Mouse (Mus musculus): ENCODE data around the gene F2rl2. TPM values are rescaled to one million over a fixed set of nuclear protein-coding genes. Genes with fewer than 3 reads are reported as not detected.

F2rl2 gene
- total RNA-seq (2014; rRNA removed) (0.10 and 1.1 TPM in 2 replicates), polyA plus RNA-seq (2015; fragmentation: Nextera tagmentation; extraction: Ambion mirVana) (0.38 and 0.39 TPM in 2 replicates)

GRCm38 (mm10) chr13:95696654-95697163 is at the start of gene F2rl2:
Gene F2rl2 (plus strand): TSS chr13:95696853.
- Histone ChIP-seq H3K27ac (ENCODE audit: low read depth, low read length) (no peak within 1 kb of the TSS), H3K4me3 (ENCODE audit: low read depth, low read length) (no peak within 1 kb of the TSS), H3K27me3 (ENCODE audit: insufficient read depth, low read length) (no peaks in the 10 kb centered on the region), H3K9me3 (ENCODE audit: low read length) (no peaks in the 10 kb centered on the region), H3K4me1 (ENCODE audit: insufficient read depth) (no peaks in the 10 kb centered on the region), H3K36me3 (ENCODE audit: insufficient read depth) (no peaks in the 10 kb centered on the region), H3K9ac (no peak within 1 kb of the TSS), H3K4me2 (ENCODE audit: low read depth) (no peak within 1 kb of the TSS)
- WGBS: 37% methylated on average over 4 of the region's 4 CpGs
- ATAC-seq (peak; percentile 66), DNase-seq (peak; percentile 31)
- TF ChIP-seq CTCF (IDR thresholded peaks at IDR 0.05; ENCODE audit: low read depth): no peak

DNA sequence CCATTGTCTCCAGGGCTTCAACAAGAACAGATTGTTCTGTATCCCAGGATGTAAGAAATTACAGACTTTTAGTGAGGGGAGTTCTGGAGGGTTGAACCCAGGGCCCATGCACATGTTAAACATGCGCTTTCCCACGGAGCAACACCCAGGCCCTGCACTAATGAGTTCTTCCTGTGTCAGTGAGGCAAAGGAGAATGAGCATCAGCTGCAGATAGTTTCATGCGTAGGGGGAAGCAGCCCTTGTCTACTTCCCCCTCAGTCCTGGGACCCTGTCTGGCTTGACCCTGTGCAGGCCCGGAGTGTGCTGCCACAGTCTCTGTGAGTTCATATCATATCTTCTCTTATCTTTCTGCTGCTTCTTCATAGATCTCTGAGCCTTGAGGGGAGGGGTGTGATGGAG is 49.4 kb upstream of the F2rl2 start:
- 90% methylated on average over 4 of the region's 4 CpGs for WGBS
- TF ChIP-seq CTCF (IDR thresholded peaks at IDR 0.05; ENCODE audit: low read depth): no peak

DNA sequence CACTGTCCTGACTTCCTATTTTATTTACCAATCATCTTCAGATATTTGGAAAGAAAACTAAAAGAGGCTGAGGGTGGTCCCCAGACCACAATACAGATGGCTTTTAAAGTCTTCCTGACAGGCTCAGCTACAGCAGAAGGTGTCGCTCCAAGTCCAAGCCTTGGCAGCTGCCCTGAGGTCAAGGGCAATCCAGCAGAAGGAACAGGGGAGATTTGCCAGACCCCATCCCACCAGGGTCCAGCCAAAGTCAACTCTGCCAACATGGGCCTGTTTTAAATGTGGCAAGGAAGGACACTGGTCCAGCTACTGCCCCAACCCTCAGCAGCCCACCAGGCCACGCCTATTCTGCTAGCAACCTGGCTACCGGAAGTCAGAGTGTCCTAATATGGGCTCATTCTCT is 46.7 kb upstream of the F2rl2 start:
- no peak for TF ChIP-seq CTCF (IDR thresholded peaks at IDR 0.05; ENCODE audit: low read depth)
- ATAC-seq: no peak
- no peak overlapping the region for H3K4me3 ChIP-seq (ENCODE audit: low read depth, low read length)
- no peak for DNase-seq
- H3K36me3 ChIP-seq (ENCODE audit: insufficient read depth): no peaks in the 10 kb centered on the region
- no peaks in the 10 kb centered on the region for H3K4me1 ChIP-seq (ENCODE audit: insufficient read depth)
- no peak overlapping the region for H3K4me2 ChIP-seq (ENCODE audit: low read depth)
- H3K27ac ChIP-seq (ENCODE audit: low read depth, low read length): no peak overlapping the region
- 87% methylated on average over 3 of the region's 3 CpGs for WGBS
- no peak overlapping the region for H3K9ac ChIP-seq
- H3K9me3 ChIP-seq (ENCODE audit: low read length): no peaks in the 10 kb centered on the region
- no peaks in the 10 kb centered on the region for H3K27me3 ChIP-seq (ENCODE audit: insufficient read depth, low read length)

More for the DNA sequence above, 49.4 kb upstream of the F2rl2 start:
- Histone ChIP-seq H3K4me2 (ENCODE audit: low read depth) (no peak overlapping the region), H3K27me3 (ENCODE audit: insufficient read depth, low read length) (no peaks in the 10 kb centered on the region), H3K27ac (ENCODE audit: low read depth, low read length) (no peak overlapping the region), H3K9ac (no peak overlapping the region), H3K4me1 (ENCODE audit: insufficient read depth) (no peaks in the 10 kb centered on the region), H3K36me3 (ENCODE audit: insufficient read depth) (no peaks in the 10 kb centered on the region), H3K9me3 (ENCODE audit: low read length) (no peaks in the 10 kb centered on the region), H3K4me3 (ENCODE audit: low read depth, low read length) (no peak overlapping the region)
- DNase-seq: no peak
- ATAC-seq: no peak

DNA sequence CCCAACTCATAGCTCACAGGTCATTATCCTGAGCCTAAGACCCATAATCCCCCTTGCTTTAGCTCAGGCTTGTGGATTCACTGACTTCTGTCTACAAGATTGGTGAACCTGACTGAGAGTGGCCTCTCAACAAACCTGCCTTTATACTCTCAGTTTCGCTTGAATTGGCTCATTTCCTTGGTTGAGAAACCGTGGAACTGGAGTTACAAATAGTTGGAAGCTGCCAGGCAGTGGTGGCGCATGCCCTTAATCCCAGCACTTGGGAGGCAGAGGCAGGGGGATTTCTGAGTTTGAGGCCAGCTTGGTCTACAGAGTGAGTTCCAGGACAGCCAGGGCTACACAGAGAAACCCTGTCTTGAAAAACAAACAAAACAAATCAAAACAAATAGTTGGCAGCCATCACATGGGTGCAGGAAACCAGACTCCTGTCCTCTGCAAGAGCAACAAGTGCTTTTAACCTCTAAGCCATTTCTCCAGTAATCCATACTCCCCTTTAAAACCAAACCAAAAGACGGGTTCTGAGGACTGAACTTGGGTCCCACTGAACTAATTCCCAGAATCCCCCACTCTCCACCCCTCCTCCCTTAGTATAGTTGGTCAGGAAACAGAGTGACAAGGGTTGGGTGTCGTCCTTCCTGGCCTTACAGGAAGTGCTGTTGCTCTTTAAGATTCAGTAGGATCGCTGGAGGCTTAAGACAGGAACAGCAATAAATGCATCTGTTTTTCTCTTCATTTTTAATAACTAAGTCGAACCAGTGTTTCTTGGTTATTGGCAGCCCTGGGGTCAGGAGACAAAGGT is 44.6 kb upstream of the F2rl2 start:
- no peak for TF ChIP-seq CTCF (IDR thresholded peaks at IDR 0.05; ENCODE audit: low read depth)
- WGBS: 87% methylated on average over 7 of the region's 7 CpGs
- Histone ChIP-seq H3K27me3 (ENCODE audit: insufficient read depth, low read length) (no peaks in the 10 kb centered on the region), H3K4me3 (ENCODE audit: low read depth, low read length) (no peak overlapping the region), H3K36me3 (ENCODE audit: insufficient read depth) (no peaks in the 10 kb centered on the region), H3K27ac (ENCODE audit: low read depth, low read length) (no peak overlapping the region), H3K9ac (no peak overlapping the region), H3K4me2 (ENCODE audit: low read depth) (no peak overlapping the region), H3K9me3 (ENCODE audit: low read length) (no peaks in the 10 kb centered on the region), H3K4me1 (ENCODE audit: insufficient read depth) (no peaks in the 10 kb centered on the region)
- DNase-seq (no peak), ATAC-seq (no peak)

- Histone ChIP-seq H3K9ac (no peak overlapping the region), H3K4me1 (ENCODE audit: insufficient read depth) (no peaks in the 10 kb centered on the region), H3K4me3 (ENCODE audit: low read depth, low read length) (no peak overlapping the region), H3K27ac (ENCODE audit: low read depth, low read length) (no peak overlapping the region), H3K36me3 (ENCODE audit: insufficient read depth) (no peaks in the 10 kb centered on the region), H3K27me3 (ENCODE audit: insufficient read depth, low read length) (no peaks in the 10 kb centered on the region), H3K4me2 (ENCODE audit: low read depth) (no peak overlapping the region), H3K9me3 (ENCODE audit: low read length) (no peaks in the 10 kb centered on the region)
- ATAC-seq: no peak
- 89% methylated on average over 4 of the region's 4 CpGs for whole genome bisulfite sequencing
- no peak for DNase-seq
- TF ChIP-seq CTCF (IDR thresholded peaks at IDR 0.05; ENCODE audit: low read depth): no peak
Measured at GRCm38 (mm10) chr13:95653696-95654095, 43.0 kb upstream of the F2rl2 start.

GRCm38 (mm10) chr13:95655284-95655683 is 41.4 kb upstream of the F2rl2 start:
- WGBS: 31% methylated on average over 9 of the region's 9 CpGs
- Histone ChIP-seq H3K4me3 (ENCODE audit: low read depth, low read length) (no peak overlapping the region), H3K4me1 (ENCODE audit: insufficient read depth) (no peaks in the 10 kb centered on the region), H3K9ac (no peak overlapping the region), H3K27me3 (ENCODE audit: insufficient read depth, low read length) (no peaks in the 10 kb centered on the region), H3K4me2 (ENCODE audit: low read depth) (no peak overlapping the region), H3K9me3 (ENCODE audit: low read length) (no peaks in the 10 kb centered on the region), H3K27ac (ENCODE audit: low read depth, low read length) (no peak overlapping the region), H3K36me3 (ENCODE audit: insufficient read depth) (no peaks in the 10 kb centered on the region)
- peak; percentile 89 for ATAC-seq
- no peak for TF ChIP-seq CTCF (IDR thresholded peaks at IDR 0.05; ENCODE audit: low read depth)
- DNase-seq: peak; percentile 44

GRCm38 (mm10) chr13:95657171-95657570 is 39.5 kb upstream of the F2rl2 start:
- no peak for DNase-seq
- Histone ChIP-seq H3K27me3 (ENCODE audit: insufficient read depth, low read length) (no peaks in the 10 kb centered on the region), H3K9ac (no peak overlapping the region), H3K36me3 (ENCODE audit: insufficient read depth) (no peaks in the 10 kb centered on the region), H3K9me3 (ENCODE audit: low read length) (no peaks in the 10 kb centered on the region), H3K4me2 (ENCODE audit: low read depth) (no peak overlapping the region), H3K4me3 (ENCODE audit: low read depth, low read length) (no peak overlapping the region), H3K27ac (ENCODE audit: low read depth, low read length) (no peak overlapping the region), H3K4me1 (ENCODE audit: insufficient read depth) (no peaks in the 10 kb centered on the region)
- TF ChIP-seq CTCF (IDR thresholded peaks at IDR 0.05; ENCODE audit: low read depth): no peak
- 72% methylated on average over 9 of the region's 9 CpGs for WGBS
- ATAC-seq: no peak

Measured in forebrain, postnatal 0 days (tissue).